Mouse (Mus musculus) heart, embryonic 10.5 days (tissue): ENCODE results near the gene Chrd. TPM values are rescaled to one million over a fixed set of nuclear protein-coding genes. Genes with fewer than 3 reads are reported as not detected.

ENCODE experiments used
- DNase-seq: peaks from one replicate; pipeline ENCODE4 v3.0.0-alpha.2; 2017; ENCODE audit warnings: low spot score
- H3K27ac ChIP-seq: fragments of 300-500 bp; sonication (generic); 2 replicates; pipeline ENCODE4 v1.5.1; 2016; ENCODE audit warnings: mild to moderate bottlenecking
- H3K27me3 ChIP-seq: fragments of 300-500 bp; sonication (generic); 2 replicates; pipeline ENCODE4 v1.6.1; 2016; ENCODE audit warnings: mild to moderate bottlenecking; ENCODE audit not compliant: poor library complexity, insufficient read depth, severe bottlenecking
- H3K36me3 ChIP-seq: fragments of 300-500 bp; sonication (generic); 2 replicates; pipeline ENCODE4 v1.6.1; 2016; ENCODE audit warnings: mild to moderate bottlenecking, moderate library complexity
- H3K4me1 ChIP-seq: fragments of 300-500 bp; sonication (generic); 2 replicates; pipeline ENCODE4 v1.6.1; 2016; ENCODE audit warnings: mild to moderate bottlenecking
- H3K4me3 ChIP-seq: fragments of 300-500 bp; sonication (generic); 2 replicates; pipeline ENCODE4 v1.5.1; 2016; ENCODE audit warnings: mild to moderate bottlenecking, moderate library complexity
- H3K9me3 ChIP-seq: fragments of 300-500 bp; sonication (generic); 2 replicates; pipeline ENCODE4 v1.6.1; 2016; ENCODE audit warnings: mild to moderate bottlenecking, moderate library complexity
- WGBS: fragments of 180-500 bp; shearing (Covaris S2); methylation state at CpG from one replicate; pipeline ENCODE4 v1.1.7; 2016; 5-methylcytosine and 5-hydroxymethylcytosine counted together
- polyA plus RNA-seq: library from polyadenylated mRNA; unstranded; fragments of >200 nt; fragmentation: Nextera tagmentation; extraction: Ambion mirVana; gene quantifications from 2 replicates; pipeline ENCODE4 v1.2.1, GENCODE M21; 2016

Chrd gene
- polyA plus RNA-seq, 1 experiment from 2014 or later = 0.87 TPM

DNA sequence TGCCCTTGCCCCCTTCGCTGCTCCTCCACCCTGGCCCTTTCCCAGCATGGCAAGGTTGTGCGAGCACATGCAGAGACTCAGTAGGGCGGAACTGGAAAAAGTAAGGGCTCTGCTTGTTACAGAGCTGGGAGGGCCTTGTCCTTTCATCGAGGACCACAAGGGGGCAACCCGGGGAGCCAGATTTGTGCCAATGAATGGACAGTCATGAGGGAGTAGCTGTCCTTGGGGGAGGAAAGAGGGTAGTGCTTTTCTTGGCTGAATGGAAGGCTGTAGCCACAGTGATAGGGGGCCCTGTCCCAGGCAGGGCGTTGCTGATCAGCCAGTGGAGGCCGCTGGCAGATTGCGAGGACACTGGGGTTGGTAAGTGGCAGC is 30.4 kb upstream of the Chrd start:
- H3K36me3 ChIP-seq = peaks cover 12% of the 10 kb centered on the region; the same call in 1 of the 2 replicates
- H3K4me1 ChIP-seq = peaks cover 30% of the 10 kb centered on the region
- H3K9me3 ChIP-seq = no peaks in the 10 kb centered on the region
- H3K27ac ChIP-seq = peak overlapping the region; percentile 76
- peak overlapping the region; percentile 12; the same call in 1 of the 2 replicates for H3K4me3 ChIP-seq
- peak; percentile 93 for DNase-seq
- WGBS = 8% methylated on average over 8 of the region's 8 CpGs
- peaks cover 10% of the 10 kb centered on the region; the same call in 1 of the 2 replicates for H3K27me3 ChIP-seq

DNA sequence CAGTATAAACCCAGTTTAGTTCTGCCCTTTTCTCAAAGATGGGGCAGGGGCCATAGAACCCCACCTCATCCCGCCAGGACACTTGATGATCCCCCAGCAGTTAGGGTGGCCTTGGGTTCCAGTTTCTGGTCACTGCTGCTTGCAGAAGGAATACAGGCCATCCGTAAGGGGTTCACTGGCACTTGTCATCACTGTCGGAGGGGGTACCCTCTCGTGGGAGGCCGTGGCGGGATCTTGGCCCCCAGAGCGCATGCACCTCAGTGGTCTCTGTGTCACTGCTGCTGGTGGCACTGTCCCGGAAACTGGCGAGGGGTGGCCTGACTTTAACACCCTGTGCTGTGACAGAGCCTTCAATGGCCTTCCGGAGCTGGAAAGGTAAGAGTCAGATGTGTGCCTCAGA is 29.9 kb upstream of the Chrd start:
- Histone ChIP-seq H3K36me3 (peaks cover 14% of the 10 kb centered on the region; the same call in 1 of the 2 replicates), H3K4me3 (no peak overlapping the region), H3K4me1 (peaks cover 32% of the 10 kb centered on the region), H3K9me3 (no peaks in the 10 kb centered on the region), H3K27me3 (peaks cover 5% of the 10 kb centered on the region; the same call in 1 of the 2 replicates), H3K27ac (0 out of 2 replicates have a peak overlapping the region, but pooled peaks have one; percentile 18)
- WGBS = 85% methylated on average over 10 of the region's 10 CpGs
- no peak for DNase-seq

DNA sequence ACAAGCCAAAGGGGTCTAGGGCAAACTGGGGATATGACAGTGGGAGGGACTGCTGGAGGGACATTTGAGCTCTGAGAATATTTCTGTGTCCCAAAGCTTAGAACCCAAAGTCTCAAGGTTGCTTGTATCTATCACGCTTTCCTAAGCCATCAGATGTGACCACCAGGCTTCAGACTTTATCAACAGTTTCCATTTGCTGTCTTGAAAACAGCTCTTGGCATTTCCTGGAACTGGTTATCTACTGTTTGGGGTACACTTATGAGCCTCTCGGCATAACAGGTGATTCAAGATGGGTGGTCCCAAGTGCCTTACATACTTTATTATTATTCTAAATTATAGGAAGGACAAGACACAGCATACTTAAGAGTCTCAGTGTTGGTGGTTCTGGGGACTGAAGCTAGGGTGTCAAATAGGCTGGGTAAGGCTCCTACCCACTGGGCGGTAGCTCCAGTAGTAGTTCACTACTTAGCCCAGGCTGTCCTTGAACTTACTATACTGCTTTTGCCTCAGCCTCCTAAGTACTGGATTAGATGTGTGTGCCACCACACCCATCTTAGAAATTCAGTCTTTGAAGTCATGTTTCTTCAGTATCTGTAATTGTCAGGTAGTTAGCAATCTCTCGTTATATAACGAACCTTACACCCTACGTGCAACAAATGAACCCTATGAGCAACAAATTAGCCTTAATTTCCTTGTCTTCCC is 29.1 kb upstream of the Chrd start:
- H3K4me1 ChIP-seq = peaks cover 32% of the 10 kb centered on the region
- H3K36me3 ChIP-seq = peaks cover 21% of the 10 kb centered on the region; the same call in 1 of the 2 replicates
- no peak for DNase-seq
- H3K27ac ChIP-seq = no peak overlapping the region
- 83% methylated on average over 6 of the region's 6 CpGs for WGBS
- H3K9me3 ChIP-seq = no peaks in the 10 kb centered on the region
- no peak overlapping the region for H3K4me3 ChIP-seq
- H3K27me3 ChIP-seq = peaks cover 5% of the 10 kb centered on the region; the same call in 1 of the 2 replicates

DNA sequence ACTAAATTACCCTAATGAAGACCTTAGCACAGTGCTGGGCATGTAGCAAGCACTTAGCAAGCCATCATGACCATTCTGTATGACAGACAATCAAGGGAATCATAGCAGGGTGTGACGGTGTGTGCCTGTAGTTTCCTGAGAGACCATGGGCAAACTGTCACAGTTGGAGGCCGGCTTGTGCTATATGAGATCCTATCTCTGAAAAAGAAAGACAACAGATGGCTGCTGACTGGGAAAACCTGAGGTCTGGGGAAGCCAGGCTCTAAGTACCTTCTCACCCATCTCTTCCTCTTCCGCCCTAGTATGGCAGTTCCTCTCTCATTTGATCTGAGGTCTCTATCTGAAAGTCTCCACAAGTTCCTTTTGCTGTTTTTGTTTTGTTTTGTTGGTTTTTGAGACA is 27.1 kb upstream of the Chrd start:
- no peaks in the 10 kb centered on the region for H3K9me3 ChIP-seq
- peaks cover 32% of the 10 kb centered on the region for H3K4me1 ChIP-seq
- H3K27me3 ChIP-seq = no peaks in the 10 kb centered on the region
- H3K4me3 ChIP-seq = no peak overlapping the region
- 66% methylated on average over 3 of the region's 3 CpGs for WGBS
- H3K36me3 ChIP-seq = peaks cover 32% of the 10 kb centered on the region; the same call in 1 of the 2 replicates
- no peak overlapping the region for H3K27ac ChIP-seq
- DNase-seq = no peak

DNA sequence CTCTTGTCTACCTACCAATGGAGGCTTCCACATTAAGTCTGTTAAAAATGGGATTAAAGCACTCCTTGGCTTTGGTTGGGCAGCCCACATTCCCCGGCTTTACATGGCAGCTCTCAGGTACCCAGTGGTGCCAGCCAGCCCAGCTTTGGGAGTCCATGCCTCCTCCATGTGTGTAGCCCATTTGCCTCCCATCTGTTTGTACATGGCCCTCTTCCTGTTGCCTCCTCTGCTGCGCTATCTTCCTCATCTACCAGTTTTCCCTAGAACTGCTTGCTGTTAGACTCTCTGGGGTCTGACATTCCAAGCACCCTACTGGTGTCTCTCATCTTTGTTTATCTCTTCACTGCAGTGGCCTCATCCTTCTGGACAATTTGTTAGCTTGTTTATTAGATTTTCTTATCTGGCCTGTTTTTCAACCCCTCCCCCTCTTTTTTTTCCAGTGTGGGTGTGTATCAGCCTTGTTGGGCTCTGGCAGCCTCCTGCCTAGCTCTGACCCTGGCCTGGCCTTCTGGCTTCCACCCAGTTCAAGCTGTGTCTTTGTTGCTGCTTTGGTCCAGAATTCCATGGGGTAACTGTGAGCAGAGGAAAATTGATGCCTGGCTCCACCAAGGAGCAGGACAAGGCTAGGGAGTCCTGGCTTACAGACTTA is 26.4 kb upstream of the Chrd start:
- no peaks in the 10 kb centered on the region for H3K9me3 ChIP-seq
- H3K27ac ChIP-seq = no peak overlapping the region
- H3K27me3 ChIP-seq = no peaks in the 10 kb centered on the region
- H3K4me3 ChIP-seq = no peak overlapping the region
- H3K36me3 ChIP-seq = peaks cover 39% of the 10 kb centered on the region
- H3K4me1 ChIP-seq = peaks cover 30% of the 10 kb centered on the region
- WGBS = 70% methylated on average over 2 of the region's 2 CpGs
- DNase-seq = peak; percentile 73

DNA sequence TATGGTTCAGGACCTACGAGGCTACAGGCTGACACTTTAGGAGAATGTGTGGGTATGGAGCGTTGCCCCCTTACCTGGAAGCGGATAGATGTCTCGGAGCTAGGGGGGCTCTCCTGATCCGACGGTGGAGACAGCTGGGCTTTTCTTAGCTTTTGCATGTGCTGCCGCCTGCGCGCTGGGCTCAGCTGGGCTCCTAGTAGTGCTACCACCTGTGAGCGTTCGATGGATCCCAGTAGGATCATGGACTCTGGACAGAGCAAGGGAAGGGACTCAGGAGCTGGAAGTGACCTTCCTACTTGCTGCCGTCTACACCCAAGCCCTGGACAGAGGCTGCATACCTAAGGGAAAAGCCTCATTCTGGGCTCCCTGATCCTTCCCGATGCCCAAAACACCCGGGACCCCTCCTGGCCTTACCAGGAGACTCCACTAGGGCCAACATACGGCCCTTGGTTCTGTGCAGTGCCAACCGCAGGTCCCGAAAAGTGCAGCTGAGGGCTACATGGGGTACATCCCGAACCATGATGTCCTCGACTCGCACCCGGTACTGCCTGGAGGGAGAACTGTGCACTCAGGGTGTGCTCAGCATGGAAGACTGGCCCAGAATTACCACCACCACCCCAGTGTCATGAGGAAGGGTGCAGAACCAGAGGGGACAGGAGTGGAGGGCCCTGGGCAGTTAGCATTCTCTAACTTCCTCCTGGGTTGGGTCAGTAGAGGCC is 24.5 kb upstream of the Chrd start:
- no peaks in the 10 kb centered on the region for H3K27me3 ChIP-seq
- H3K9me3 ChIP-seq = no peaks in the 10 kb centered on the region
- H3K27ac ChIP-seq = no peak overlapping the region
- 89% methylated on average over 21 of the region's 21 CpGs for WGBS
- H3K4me3 ChIP-seq = no peak overlapping the region
- H3K36me3 ChIP-seq = peaks cover 47% of the 10 kb centered on the region
- peaks cover 16% of the 10 kb centered on the region for H3K4me1 ChIP-seq
- peak; percentile 68 for DNase-seq

DNA sequence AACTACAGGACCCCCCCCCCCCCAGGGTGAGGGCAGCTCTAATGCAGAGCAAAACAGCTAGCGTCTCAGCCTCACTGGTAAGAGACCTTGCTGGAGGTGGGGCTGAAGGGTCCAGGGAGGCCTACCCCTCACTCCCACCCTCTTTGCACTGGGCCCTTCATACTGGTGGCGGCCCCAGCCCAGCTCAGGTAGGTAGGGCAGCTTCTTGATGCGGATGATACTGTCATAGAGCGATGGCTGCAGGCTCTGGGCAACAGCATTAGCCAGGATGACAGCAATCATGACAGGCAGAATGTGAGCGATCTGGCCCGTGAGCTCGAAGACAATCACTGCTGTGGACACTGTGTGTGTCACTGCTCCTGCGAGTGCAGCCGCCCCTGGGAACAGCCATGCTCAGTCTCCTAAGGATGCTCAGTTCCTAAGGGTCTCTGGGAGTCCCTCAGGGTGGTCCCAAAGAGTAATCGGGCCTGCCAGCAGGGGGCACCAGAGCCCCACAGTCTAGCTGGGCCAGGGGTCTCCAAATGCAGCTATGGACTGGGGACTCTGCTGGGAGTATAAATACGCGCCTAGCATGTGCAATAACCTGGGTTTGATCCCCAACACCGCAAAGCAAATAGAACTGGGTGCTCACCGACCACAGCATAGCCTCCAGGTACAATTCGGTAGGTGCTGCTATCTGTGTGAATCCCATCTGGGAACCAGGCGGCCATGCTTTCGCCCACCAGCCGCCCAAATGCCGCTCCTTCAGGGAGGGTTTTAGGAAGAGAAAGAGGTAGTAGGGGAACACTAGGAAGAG is 23.8 kb upstream of the Chrd start:
- Histone ChIP-seq H3K27ac (no peak overlapping the region), H3K9me3 (no peaks in the 10 kb centered on the region), H3K4me3 (no peak overlapping the region), H3K27me3 (no peaks in the 10 kb centered on the region), H3K36me3 (peaks cover 47% of the 10 kb centered on the region), H3K4me1 (peaks cover 23% of the 10 kb centered on the region)
- WGBS = 74% methylated on average over 19 of the region's 19 CpGs
- DNase-seq = no peak

DNA sequence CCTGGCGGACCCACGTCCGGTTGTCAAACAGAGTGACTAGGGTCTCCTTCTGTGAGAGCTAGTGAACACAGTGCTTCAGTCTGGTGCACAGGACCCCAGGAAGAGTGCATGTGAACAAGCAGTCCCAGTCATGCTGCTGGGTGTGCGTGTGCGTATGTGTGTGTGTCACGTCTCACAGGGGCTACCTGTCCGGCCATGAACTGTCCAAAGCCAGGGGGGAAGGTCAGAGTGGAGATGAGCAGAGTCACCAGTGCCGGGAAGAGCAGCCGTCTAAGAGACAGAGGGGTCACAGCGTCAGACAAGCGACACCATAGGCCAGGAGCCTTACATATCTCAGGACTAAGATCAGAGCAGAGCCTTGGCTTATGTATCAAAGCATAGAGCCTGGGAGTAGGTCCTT is 22.6 kb upstream of the Chrd start:
- WGBS = 91% methylated on average over 11 of the region's 11 CpGs
- Histone ChIP-seq H3K27ac (no peak overlapping the region), H3K4me3 (no peak overlapping the region), H3K36me3 (peaks cover 43% of the 10 kb centered on the region), H3K9me3 (no peaks in the 10 kb centered on the region), H3K27me3 (peaks cover 5% of the 10 kb centered on the region; the same call in 1 of the 2 replicates), H3K4me1 (peaks cover 36% of the 10 kb centered on the region)
- DNase-seq = no peak

DNA sequence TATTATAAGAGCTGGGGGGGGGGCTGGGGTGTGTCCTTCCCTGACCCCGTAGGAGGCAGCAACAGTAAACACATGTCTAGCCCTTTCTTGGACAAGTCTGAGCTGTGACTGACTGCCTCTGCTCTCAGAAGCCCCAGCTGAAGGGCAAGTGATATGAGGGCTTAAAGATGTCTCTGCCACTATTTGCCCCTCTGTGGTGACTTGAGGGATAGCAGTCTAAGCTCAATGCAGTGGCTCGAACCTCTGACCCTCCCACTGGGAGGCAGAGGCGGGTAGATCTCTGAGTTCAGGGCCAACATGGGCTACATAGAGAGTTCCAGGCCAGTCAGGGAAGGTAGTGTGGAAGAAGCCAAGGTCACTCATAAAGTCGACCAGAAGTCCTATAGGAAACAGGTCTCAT is 22.1 kb upstream of the Chrd start:
- no peak for DNase-seq
- peaks cover 5% of the 10 kb centered on the region; the same call in 1 of the 2 replicates for H3K27me3 ChIP-seq
- H3K4me1 ChIP-seq = peaks cover 40% of the 10 kb centered on the region
- no peak overlapping the region for H3K4me3 ChIP-seq
- 70% methylated on average over 4 of the region's 4 CpGs for WGBS
- no peak overlapping the region for H3K27ac ChIP-seq
- no peaks in the 10 kb centered on the region for H3K9me3 ChIP-seq
- H3K36me3 ChIP-seq = peaks cover 40% of the 10 kb centered on the region

DNA sequence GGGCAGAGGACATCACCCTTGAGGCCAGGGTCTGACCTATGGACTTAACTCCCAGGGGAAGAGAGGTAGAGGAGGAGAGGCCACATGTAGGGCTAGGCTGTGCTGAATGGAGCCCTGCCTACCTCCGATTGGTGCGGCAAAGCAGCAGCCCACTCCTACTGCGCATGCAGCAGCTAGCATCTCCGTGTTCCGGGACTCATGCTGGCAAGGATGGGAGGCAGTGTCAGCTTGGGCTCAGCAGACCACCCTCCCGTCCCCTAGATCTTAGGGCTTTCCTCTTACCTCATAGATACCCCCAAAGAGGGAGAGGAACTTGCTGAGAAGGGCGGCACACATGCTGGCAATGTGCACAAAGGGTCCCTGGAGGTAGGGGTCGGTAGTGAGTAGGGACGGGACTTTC is 20.7 kb upstream of the Chrd start:
- H3K27me3 ChIP-seq = peaks cover 5% of the 10 kb centered on the region; the same call in 1 of the 2 replicates
- no peak overlapping the region for H3K4me3 ChIP-seq
- H3K9me3 ChIP-seq = no peaks in the 10 kb centered on the region
- WGBS = 76% methylated on average over 9 of the region's 9 CpGs
- H3K4me1 ChIP-seq = peaks cover 48% of the 10 kb centered on the region
- H3K36me3 ChIP-seq = peaks cover 35% of the 10 kb centered on the region
- DNase-seq = no peak
- H3K27ac ChIP-seq = no peak overlapping the region

DNA sequence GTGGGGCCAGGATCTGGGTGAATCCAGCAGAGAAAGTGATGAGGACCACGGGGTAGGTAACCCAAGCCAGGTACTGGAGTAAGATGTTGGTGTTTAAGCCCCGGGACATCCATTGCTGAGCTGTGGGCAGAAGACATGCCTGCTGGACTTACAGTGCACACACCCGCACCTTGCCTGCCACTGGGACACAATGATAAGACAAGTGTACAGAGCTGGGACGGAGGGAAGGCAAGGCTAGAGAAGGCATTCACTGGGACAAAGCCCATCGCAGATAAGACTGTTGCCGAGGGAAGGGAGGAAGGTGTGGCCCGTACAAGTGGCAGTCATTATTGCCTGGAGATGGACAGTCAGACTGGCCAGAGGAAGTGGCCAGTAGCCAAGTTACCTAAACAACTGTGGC is 20.0 kb upstream of the Chrd start:
- Histone ChIP-seq H3K27ac (no peak overlapping the region), H3K9me3 (no peaks in the 10 kb centered on the region), H3K27me3 (peaks cover 5% of the 10 kb centered on the region; the same call in 1 of the 2 replicates), H3K36me3 (peaks cover 35% of the 10 kb centered on the region), H3K4me3 (no peak overlapping the region; the same call in 1 of the 2 replicates), H3K4me1 (peaks cover 44% of the 10 kb centered on the region)
- 61% methylated on average over 7 of the region's 7 CpGs for WGBS
- no peak for DNase-seq

DNA sequence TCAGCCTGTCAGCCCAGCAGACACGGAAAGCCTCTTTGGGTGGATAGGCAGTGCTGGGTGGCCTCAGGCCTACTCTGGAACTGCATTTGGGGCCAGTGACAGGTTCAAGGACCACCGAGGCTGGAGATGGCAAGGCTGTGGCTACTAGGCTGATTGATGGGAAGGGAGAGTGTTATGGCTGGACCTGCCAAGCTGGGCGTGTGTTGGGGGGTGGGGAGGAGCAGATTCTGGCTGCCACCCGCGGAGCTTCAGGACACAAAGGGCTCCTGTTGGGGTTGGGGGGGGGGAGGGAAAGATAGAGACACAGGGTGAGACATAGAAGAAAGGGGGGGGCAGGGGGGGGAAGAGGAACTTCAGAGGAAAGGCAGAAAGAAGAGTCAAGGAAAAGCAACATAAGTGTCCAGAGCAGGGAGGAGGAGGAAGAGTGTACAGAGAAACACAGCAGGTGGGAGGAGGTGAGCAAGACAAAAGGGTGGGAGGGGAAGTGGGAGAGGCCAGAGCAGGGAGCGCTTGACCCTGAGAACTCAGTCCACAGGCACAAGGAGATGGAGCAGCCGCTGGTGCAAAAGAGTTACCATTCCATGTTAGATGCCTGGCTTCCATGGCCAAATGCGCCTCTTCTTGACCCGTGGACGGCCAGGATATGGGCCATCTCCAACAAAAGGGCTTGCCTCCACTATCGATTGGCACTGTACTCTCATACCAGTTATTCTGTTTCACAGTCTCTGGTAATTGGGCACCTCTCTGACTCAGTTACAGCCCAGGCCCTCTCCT is 18.4 kb upstream of the Chrd start:
- Histone ChIP-seq H3K4me3 (peak overlapping the region; percentile 66), H3K27me3 (peaks cover 5% of the 10 kb centered on the region; the same call in 1 of the 2 replicates), H3K27ac (peak overlapping the region; percentile 7), H3K36me3 (peaks cover 26% of the 10 kb centered on the region), H3K9me3 (no peaks in the 10 kb centered on the region), H3K4me1 (peaks cover 49% of the 10 kb centered on the region)
- WGBS = 42% methylated on average over 11 of the region's 11 CpGs
- DNase-seq = no peak
